Mouse (Mus musculus) urinary bladder, adult 2 months (tissue): Measurements from ENCODE around the gene Ctsz. TPM values are rescaled to one million over a fixed set of nuclear protein-coding genes. Genes with fewer than 3 reads are reported as not detected.

Experiments
- DNase-seq: peaks from one replicate; pipeline ENCODE4 v3.0.0; 2022; ENCODE audit warnings: low spot score
- polyA plus RNA-seq: library from polyadenylated mRNA; depleted of rRNA; stranded (reverse); fragments of >200 nt; gene quantifications from 2 replicates; pipeline ENCODE4 v1.2.3, GENCODE M21; 2012; rRNA removed

The Ctsz gene
- polyA plus RNA-seq, 1 experiment = 128 TPM

- DNase-seq = no peak
Measured at GRCm38 (mm10) chr2:174396643-174397042, 42.2 kb downstream of the Ctsz start.

GRCm38 (mm10) chr2:174393383-174393782 is 45.5 kb downstream of the Ctsz start:
- no peak for DNase-seq

GRCm38 (mm10) chr2:174392554-174392953 is 46.3 kb downstream of the Ctsz start:
- DNase-seq = no peak

DNA sequence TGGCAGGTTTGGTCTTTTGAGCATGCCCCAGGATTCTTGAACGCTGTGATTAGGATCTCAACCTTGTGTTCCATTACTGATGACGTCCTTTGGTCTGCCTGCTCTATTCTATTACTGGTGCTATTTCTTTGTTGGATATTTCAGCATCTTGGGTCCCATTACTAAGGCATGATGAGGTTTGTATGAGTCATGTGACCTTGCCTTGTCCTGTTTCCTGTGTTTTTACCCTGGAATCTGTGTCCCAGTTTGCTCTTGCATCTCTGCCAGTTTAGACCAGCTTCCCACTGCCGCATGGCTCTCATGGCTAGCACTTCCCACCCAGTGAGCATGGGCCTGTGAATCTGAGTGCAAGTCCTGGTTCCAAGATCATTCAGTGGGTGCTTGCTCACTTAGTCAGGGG is 46.9 kb downstream of the Ctsz start:
- no peak for DNase-seq

DNA sequence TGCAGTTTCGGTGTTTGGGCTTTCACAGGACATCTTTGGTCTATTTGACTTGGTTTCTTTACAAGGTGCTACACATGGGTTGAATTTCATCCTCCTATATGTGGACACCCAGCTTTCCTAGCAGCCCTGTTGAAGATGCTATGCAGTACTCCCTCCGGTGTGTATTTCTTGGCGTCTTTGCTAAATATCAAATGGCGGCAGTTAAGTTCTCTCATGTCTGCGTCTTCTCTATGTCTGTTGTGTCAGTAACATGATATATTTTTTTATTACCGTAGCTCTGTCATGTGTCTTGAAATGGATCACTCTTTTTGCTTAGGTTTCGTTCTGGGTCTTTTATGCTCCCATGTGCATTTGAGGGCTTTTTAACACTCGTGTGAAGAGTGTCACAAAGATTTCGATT is 57.8 kb downstream of the Ctsz start:
- no peak for DNase-seq

Other genes starting within 250 kb of the Ctsz start
- gene Gnas, start 154.7 kb downstream of the Ctsz start, polyA plus RNA-seq = 1,052 and 1,187 TPM in 2 replicates
- gene Gm20721, start 92.3 kb downstream of the Ctsz start, polyA plus RNA-seq = 0.09 TPM in 1 of 2 replicates, not detected in the other
- gene Nelfcd, start 23.2 kb downstream of the Ctsz start, polyA plus RNA-seq = 39.8 and 48.3 TPM in 2 replicates
- gene Tubb1, start 11.7 kb upstream of the Ctsz start, polyA plus RNA-seq = 0.04 and 0.19 TPM in 2 replicates
- gene Atp5e, start 25.1 kb upstream of the Ctsz start, polyA plus RNA-seq = 620 and 635 TPM in 2 replicates
- gene Prelid3b, start 34.0 kb upstream of the Ctsz start, polyA plus RNA-seq = 48.8 and 61.4 TPM in 2 replicates
- 0.04 and 0.07 TPM in 2 replicates for gene Zfp831, start 204.5 kb upstream of the Ctsz start, polyA plus RNA-seq